Mouse (Mus musculus) lung, embryonic 14.5 days (tissue): ENCODE measurements at regions not wholly inside any gene's neighbourhood (a gene's known extent, or its start where the extent isn't known, plus 50 kb on each side); places are given as distances from the start of the nearest gene placed in this dataset.

ENCODE experiments used
- ATAC-seq: fragments of 200-750 bp; cut with Nextera tagmentation; 2 replicates; pipeline ENCODE4 v1.8.0; 2017; ENCODE audit warnings: mild to moderate bottlenecking, moderate TSS enrichment, moderate library complexity; ENCODE audit not compliant: insufficient read depth
- DNase-seq: peaks from one replicate; pipeline ENCODE4 v3.0.0-alpha.2; 2015
- H3K27ac ChIP-seq: fragments of 300-500 bp; sonication (generic); 2 replicates; pipeline ENCODE4 v1.5.1; 2014; ENCODE audit warnings: low read depth, mild to moderate bottlenecking, moderate library complexity
- H3K27me3 ChIP-seq: fragments of 300-500 bp; sonication (generic); 2 replicates; pipeline ENCODE4 v1.6.1; 2014; ENCODE audit warnings: low read length, control low read depth; ENCODE audit not compliant: insufficient read depth
- H3K36me3 ChIP-seq: fragments of 300-500 bp; sonication (generic); 2 replicates; pipeline ENCODE4 v1.6.1; 2014; ENCODE audit warnings: control low read depth; ENCODE audit not compliant: insufficient read depth
- H3K4me1 ChIP-seq: fragments of 300-500 bp; sonication (generic); 2 replicates; pipeline ENCODE4 v1.6.1; 2014; ENCODE audit warnings: antibody characterized with exemption, control low read depth; ENCODE audit not compliant: insufficient read depth
- H3K4me2 ChIP-seq: fragments of 300-500 bp; sonication (generic); 2 replicates; pipeline ENCODE4 v1.6.1; 2014; ENCODE audit warnings: mild to moderate bottlenecking
- H3K4me3 ChIP-seq: fragments of 300-500 bp; sonication (generic); 2 replicates; pipeline ENCODE4 v1.5.1; 2014; ENCODE audit warnings: low read depth, low read length
- H3K9ac ChIP-seq: fragments of 300-500 bp; sonication (generic); 2 replicates; pipeline ENCODE4 v1.6.1; 2014
- H3K9me3 ChIP-seq: fragments of 300-500 bp; sonication (generic); 2 replicates; pipeline ENCODE4 v1.6.1; 2016; ENCODE audit warnings: low read depth, low read length, control low read depth
- CTCF ChIP-seq: IDR thresholded peaks from 2 replicates; pipeline ENCODE4 v1.5.1; 2016; ENCODE audit warnings: antibody characterized with exemption, low read depth
- WGBS: fragments of 180-500 bp; shearing (Covaris S2); extraction: QIAGEN DNeasy Blood & Tissue Kit; methylation state at CpG from one replicate; pipeline ENCODE4 v1.1.7; 2014; 5-methylcytosine and 5-hydroxymethylcytosine counted together

DNA sequence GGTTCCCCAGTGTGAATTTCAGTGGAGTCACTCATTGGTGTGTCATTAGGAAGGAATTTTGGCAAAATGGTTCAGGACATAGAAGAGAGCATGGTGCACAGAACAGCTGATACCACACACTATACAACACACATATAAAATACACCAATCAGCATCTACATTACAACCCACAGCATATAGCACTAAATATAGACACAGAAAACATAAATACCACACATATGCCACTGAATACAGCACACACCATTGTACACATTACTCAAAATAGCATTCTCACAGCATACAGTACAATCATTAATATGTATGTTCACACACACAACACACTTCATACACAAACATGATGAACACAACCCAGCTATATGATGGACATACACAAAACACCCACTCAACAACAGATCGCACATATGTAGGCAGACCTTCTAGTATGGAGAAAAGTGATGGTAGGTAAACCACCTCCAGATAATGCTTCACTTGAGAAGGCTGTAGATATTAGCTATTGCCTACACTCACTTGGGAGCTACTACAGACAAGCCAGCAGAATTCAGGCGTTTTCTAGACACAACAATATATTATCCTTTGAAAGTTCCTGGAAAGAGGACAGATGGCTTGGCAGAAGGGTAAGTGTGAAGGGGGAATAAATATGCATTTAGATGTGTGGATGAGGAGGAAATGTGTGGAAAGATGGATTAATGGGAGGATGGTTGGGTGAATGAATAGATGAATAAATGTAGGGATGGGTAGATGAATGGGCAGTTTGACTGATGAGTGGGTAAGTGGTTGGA lies 71.6 kb upstream of the Zmat1 start:
- H3K9ac ChIP-seq, result no peak overlapping the region
- TF ChIP-seq CTCF, result no peak
- H3K9me3 ChIP-seq, result no peaks in the 10 kb centered on the region
- no peak overlapping the region for H3K4me3 ChIP-seq
- ATAC-seq (no peak), DNase-seq (no peak)
- WGBS, result 63% methylated on average over 2 of the region's 2 CpGs
- no peak overlapping the region for H3K27ac ChIP-seq
- H3K27me3 ChIP-seq, result no peaks in the 10 kb centered on the region
- no peak overlapping the region for H3K4me2 ChIP-seq
- no peaks in the 10 kb centered on the region for H3K36me3 ChIP-seq
- H3K4me1 ChIP-seq, result no peaks in the 10 kb centered on the region

DNA sequence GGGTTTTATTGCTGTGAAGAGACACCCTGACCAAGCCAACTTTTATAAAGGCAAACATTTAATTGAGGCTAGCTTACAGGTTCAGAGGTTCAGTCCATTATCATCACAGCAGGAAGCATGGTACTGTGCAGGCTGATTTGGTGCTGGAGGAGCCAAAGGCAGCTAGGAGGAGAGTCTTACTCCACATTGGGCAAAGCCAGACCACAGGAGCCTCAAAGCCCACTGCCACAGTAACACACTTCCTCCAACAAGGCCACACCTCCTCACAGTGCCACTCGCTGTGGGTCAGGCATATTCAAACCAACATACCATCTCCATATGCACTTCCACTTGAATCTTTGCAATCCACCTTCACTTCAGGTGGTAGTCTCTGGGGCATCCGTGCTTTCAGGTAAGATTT lies 70.4 kb upstream of the Zmat1 start:
- Histone ChIP-seq H3K9ac (no peak overlapping the region), H3K4me2 (no peak overlapping the region), H3K4me1 (no peaks in the 10 kb centered on the region), H3K27me3 (no peaks in the 10 kb centered on the region), H3K27ac (no peak overlapping the region), H3K4me3 (no peak overlapping the region), H3K36me3 (no peaks in the 10 kb centered on the region), H3K9me3 (no peaks in the 10 kb centered on the region)
- ATAC-seq (no peak), DNase-seq (no peak)
- no peak for TF ChIP-seq CTCF
- WGBS, result 80% methylated on average over 2 of the region's 2 CpGs

DNA sequence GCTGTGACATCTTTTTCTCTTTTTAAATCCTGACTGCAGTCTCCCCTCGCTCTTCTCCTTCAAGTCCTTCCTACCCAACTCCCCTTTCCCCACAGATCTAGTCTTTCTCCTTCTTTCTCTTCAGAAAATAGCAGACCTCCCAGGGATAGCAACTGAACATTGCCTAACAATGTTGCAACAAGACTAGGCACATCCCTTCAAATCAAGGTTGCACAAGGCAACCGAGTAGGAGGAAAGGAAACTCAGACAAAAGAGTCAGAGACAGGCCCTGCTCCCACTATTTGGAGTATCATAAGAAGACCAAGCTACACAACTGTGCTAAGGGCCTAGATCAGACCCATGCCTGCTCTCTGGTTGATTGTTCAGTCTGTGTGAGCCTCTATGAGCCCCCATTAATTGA lies 66.9 kb upstream of the Zmat1 start:
- TF ChIP-seq CTCF, result no peak
- 83% methylated on average over 2 of the region's 2 CpGs for WGBS
- Histone ChIP-seq H3K9ac (no peak overlapping the region), H3K4me1 (no peaks in the 10 kb centered on the region), H3K27me3 (no peaks in the 10 kb centered on the region), H3K36me3 (no peaks in the 10 kb centered on the region), H3K27ac (no peak overlapping the region), H3K4me3 (no peak overlapping the region), H3K9me3 (no peaks in the 10 kb centered on the region), H3K4me2 (no peak overlapping the region)
- DNase-seq, result no peak
- no peak for ATAC-seq

DNA sequence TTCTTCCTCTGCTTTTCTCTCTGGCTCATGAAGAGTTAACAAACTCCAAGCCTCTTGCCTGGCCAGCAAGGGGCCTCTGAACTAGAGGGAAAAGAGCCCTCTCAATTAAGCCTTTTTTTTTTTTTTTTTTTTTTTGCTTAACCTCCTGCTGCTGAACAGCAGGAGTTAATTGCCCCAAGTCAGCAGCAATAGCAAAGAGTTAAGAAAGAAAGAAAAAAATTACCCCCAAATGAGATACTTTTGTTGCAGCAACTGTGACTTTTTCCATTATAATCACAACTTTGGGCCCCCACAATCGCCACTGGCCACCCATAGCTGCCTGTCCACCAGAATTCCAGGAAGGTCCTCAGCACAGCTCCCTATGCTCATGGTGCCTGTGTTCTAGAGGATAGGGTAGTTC lies 60.4 kb upstream of the Zmat1 start:
- 23% methylated on average over 1 of the region's 1 CpGs for WGBS
- no peak for TF ChIP-seq CTCF
- no peaks in the 10 kb centered on the region for H3K4me1 ChIP-seq
- H3K36me3 ChIP-seq, result no peaks in the 10 kb centered on the region
- H3K27me3 ChIP-seq, result no peaks in the 10 kb centered on the region
- no peak overlapping the region for H3K4me2 ChIP-seq
- no peak overlapping the region for H3K4me3 ChIP-seq
- DNase-seq (no peak), ATAC-seq (no peak)
- no peaks in the 10 kb centered on the region for H3K9me3 ChIP-seq
- H3K27ac ChIP-seq, result no peak overlapping the region
- H3K9ac ChIP-seq, result no peak overlapping the region

DNA sequence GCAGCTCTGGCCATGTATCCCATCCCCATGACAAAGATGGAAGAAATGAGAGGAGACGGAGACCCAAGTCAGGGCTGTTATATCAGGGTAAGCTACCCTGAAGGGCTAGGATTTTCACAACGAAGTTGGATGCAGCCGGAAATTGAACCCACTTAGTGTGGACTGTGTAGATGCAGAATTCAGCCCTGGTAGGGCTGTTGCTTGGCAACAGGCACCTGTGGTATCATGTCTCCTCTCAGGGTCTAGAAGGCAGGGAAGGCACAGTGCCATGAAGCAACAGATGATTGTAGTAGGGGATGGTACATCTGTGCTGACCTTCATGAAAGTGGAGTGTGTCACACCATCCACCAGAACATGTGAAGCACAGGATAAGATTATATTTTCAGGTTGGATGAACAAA lies 51.2 kb upstream of the Zmat1 start:
- WGBS, result 85% methylated on average over 3 of the region's 3 CpGs
- H3K4me3 ChIP-seq, result no peak overlapping the region
- H3K27ac ChIP-seq, result no peak overlapping the region
- H3K27me3 ChIP-seq, result no peaks in the 10 kb centered on the region
- no peaks in the 10 kb centered on the region for H3K9me3 ChIP-seq
- no peaks in the 10 kb centered on the region for H3K4me1 ChIP-seq
- TF ChIP-seq CTCF, result no peak
- H3K9ac ChIP-seq, result no peak overlapping the region
- H3K36me3 ChIP-seq, result no peaks in the 10 kb centered on the region
- ATAC-seq (no peak), DNase-seq (no peak)
- no peak overlapping the region for H3K4me2 ChIP-seq

DNA sequence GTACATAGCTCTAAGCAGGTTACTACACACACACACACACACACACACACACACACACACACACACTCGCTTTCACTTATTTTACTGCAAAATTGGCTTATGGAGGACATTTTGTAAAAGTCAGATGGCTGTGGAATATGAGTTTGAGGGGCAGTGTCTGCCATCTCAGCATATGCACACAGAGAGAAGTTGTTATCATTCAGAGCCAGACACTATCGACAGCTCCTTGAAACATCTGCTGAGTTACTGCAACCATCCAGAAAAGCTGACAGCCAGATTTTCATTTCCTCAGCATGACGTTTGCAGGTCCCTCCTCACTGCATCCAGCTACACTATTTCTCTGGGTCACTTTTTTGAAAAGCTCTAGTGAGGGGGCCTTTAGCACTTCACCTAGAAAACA lies 49.9 kb upstream of the Zmat1 start:
- DNase-seq (no peak), ATAC-seq (no peak)
- Histone ChIP-seq H3K4me1 (no peaks in the 10 kb centered on the region), H3K27ac (no peak overlapping the region), H3K9me3 (peaks cover 2% of the 10 kb centered on the region; the same call in 1 of the 2 replicates), H3K4me2 (no peak overlapping the region), H3K9ac (no peak overlapping the region), H3K4me3 (no peak overlapping the region), H3K36me3 (no peaks in the 10 kb centered on the region), H3K27me3 (peaks cover 2% of the 10 kb centered on the region; the same call in 1 of the 2 replicates)
- 51% methylated on average over 3 of the region's 3 CpGs for WGBS
- TF ChIP-seq CTCF, result no peak
